Mouse (Mus musculus) CD4-positive helper T cell, adult 2 months (primary cell): ENCODE measurements around the gene Ceacam20.
"Not testable (repeated sequence)": the region's sequence is repeated elsewhere in the genome, so short reads cannot be mapped to it uniquely, and the experiment has no call there.

ENCODE experiments used
- DNase-seq: peaks from one replicate; pipeline ENCODE4 v3.0.0-alpha.2; 2012; ENCODE audit warnings: low read depth, missing footprints, low spot score

Gene Ceacam20

GRCm38 (mm10) chr7:19964985-19965579, at the start of gene Ceacam20:
Ceacam20 (plus strand) TSS chr7:19965412.
- DNase-seq = no peak

- DNase-seq = no peak
Measured at GRCm38 (mm10) chr7:19920166-19920505, 45.1 kb upstream of the Ceacam20 start.

GRCm38 (mm10) chr7:19920506-19921261, 44.5 kb upstream of the Ceacam20 start, which contains the start of gene Pvr:
Pvr (minus strand) TSS chr7:19921160.
- DNase-seq = peak; percentile 81

GRCm38 (mm10) chr7:19923354-19923753, 41.9 kb upstream of the Ceacam20 start:
- peak; percentile 43 for DNase-seq

GRCm38 (mm10) chr7:19923797-19924196, 41.4 kb upstream of the Ceacam20 start:
- peak; percentile 65 for DNase-seq

GRCm38 (mm10) chr7:19925376-19925775, 39.8 kb upstream of the Ceacam20 start:
- DNase-seq = no peak

GRCm38 (mm10) chr7:19926849-19927480, 38.2 kb upstream of the Ceacam20 start:
- DNase-seq = peak; percentile 78

GRCm38 (mm10) chr7:19928486-19928885, 36.7 kb upstream of the Ceacam20 start:
- no peak for DNase-seq

GRCm38 (mm10) chr7:19930481-19930880, 34.7 kb upstream of the Ceacam20 start:
- DNase-seq = not testable (repeated sequence)

- DNase-seq = peak; percentile 89
Measured at GRCm38 (mm10) chr7:19932133-19932876, 32.9 kb upstream of the Ceacam20 start.

- peak; percentile 91 for DNase-seq
Measured at GRCm38 (mm10) chr7:19932877-19933809, 32.1 kb upstream of the Ceacam20 start.

GRCm38 (mm10) chr7:19935171-19935751, 30.0 kb upstream of the Ceacam20 start:
- peak; percentile 81 for DNase-seq

- DNase-seq = no peak
Measured at GRCm38 (mm10) chr7:19935961-19936360, 29.3 kb upstream of the Ceacam20 start.

- DNase-seq = peak; percentile 17
Measured at GRCm38 (mm10) chr7:19937229-19937821, 27.9 kb upstream of the Ceacam20 start.

- peak; percentile 83 for DNase-seq
Measured at GRCm38 (mm10) chr7:19939555-19940235, 25.5 kb upstream of the Ceacam20 start.

- DNase-seq = peak; percentile 88
Measured at GRCm38 (mm10) chr7:19940256-19940655, 25.0 kb upstream of the Ceacam20 start.

- DNase-seq = peak; percentile 11
Measured at GRCm38 (mm10) chr7:19944709-19945108, 20.5 kb upstream of the Ceacam20 start.

- peak; percentile 59 for DNase-seq
Measured at GRCm38 (mm10) chr7:19945201-19945600, 20.0 kb upstream of the Ceacam20 start.

GRCm38 (mm10) chr7:19945821-19946515, 19.2 kb upstream of the Ceacam20 start:
- DNase-seq = peak; percentile 89
